Mouse (Mus musculus): ENCODE measurements around the gene Adcy2. TPM values are rescaled to one million over a fixed set of nuclear protein-coding genes. Genes with fewer than 3 reads are reported as not detected.

Gene Adcy2
- polyA plus RNA-seq, 2 experiments = 0.33 to 0.38 TPM

DNA sequence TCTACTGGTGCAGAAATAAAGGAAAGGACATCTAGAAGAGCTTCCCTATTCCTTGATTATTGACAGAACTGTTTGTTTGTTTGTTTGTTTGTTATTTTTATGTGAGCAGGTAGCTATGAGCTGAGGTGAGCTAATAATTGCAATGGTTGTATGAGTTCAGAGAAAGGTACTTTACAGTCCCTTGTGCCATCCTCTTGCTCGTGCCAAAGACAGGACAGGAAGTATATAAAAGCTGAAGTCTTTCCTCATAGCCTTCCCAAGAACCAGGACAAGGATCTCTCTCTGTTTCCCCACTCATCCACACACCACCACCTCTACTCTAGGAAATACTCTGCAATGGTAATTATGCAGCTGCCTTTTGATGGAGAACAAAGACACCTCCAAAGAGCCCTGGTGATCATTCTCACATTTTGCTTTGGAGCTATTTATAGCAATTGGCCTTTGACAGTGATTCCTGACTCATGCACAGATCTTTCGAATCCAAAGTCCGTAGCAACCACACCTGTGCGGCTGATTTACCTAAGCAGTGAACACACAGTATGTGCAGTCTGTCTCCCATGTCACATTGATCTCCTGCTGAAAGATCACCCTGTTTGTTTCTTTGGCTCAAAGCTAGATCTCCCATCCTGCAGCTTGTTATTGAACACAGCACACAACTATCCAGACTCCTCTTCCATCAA is 29.9 kb upstream of the Adcy2 start:
- H3K4me1 ChIP-seq (replicated peaks; ENCODE audit: control insufficient read depth in 2 of 2, insufficient read depth in 2 of 2, low read length in 1 of 2) = no peaks in the 10 kb centered on the region
- no peak overlapping the region for H3K4me2 ChIP-seq (ENCODE audit: low read depth)
- ATAC-seq (ENCODE audit: insufficient read depth) = no peak
- TF ChIP-seq EP300 (IDR thresholded peaks at IDR 0.05; ENCODE audit: low read depth) (no peak), CTCF (IDR thresholded peaks at IDR 0.05; ENCODE audit: low read depth) (no peak)
- DNase-seq (ENCODE audit: low read depth in 3 of 3, low spot score in 3 of 3) = peak in 1 of 3 experiments; percentile 4
- no peak overlapping the region for H3K9ac ChIP-seq (replicated peaks)
- no peaks in the 10 kb centered on the region for H3K27me3 ChIP-seq (ENCODE audit: control insufficient read depth, insufficient read depth, low read length)
- H3K36me3 ChIP-seq (replicated peaks; ENCODE audit: control insufficient read depth, insufficient read depth, low read depth) = no peaks in the 10 kb centered on the region
- H3K9me3 ChIP-seq (ENCODE audit: control insufficient read depth, low read length) = no peaks in the 10 kb centered on the region
- no peak overlapping the region for H3K27ac ChIP-seq
- H3K4me3 ChIP-seq (ENCODE audit: insufficient read depth in 1 of 2, low read depth in 2 of 2, low read length in 2 of 2) = no peak overlapping the region
- WGBS (ENCODE audit: insufficient replicate concordance) = 53% methylated on average over 4 of the region's 4 CpGs

DNA sequence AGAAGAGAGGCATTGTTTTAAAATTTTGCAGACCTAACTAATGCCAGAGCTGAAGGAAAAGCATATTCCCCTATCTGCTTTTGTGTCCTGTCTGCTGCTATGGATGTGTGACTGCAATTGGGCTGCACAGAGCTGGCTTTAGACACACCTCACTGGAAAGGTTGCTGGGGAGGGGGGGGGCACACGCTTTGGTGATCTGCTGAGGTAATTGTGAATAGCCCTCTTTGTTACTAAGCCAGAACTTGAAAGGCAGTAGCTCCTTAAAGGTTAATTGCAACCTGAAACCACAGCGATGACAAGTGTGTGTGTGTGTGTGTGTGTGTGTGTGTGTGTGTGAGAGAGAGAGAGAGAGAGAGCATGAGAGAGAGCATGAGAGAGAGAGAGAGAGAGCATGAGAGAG is 25.6 kb upstream of the Adcy2 start:
- Histone ChIP-seq H3K4me2 (ENCODE audit: low read depth) (no peak overlapping the region), H3K9ac (replicated peaks) (no peak overlapping the region), H3K36me3 (replicated peaks; ENCODE audit: control insufficient read depth, insufficient read depth, low read depth) (no peaks in the 10 kb centered on the region), H3K9me3 (ENCODE audit: control insufficient read depth, low read length) (no peaks in the 10 kb centered on the region), H3K27ac (no peak overlapping the region), H3K4me3 (ENCODE audit: insufficient read depth in 1 of 2, low read depth in 2 of 2, low read length in 2 of 2) (no peak overlapping the region), H3K4me1 (replicated peaks; ENCODE audit: control insufficient read depth in 2 of 2, insufficient read depth in 2 of 2, low read length in 1 of 2) (no peaks in the 10 kb centered on the region), H3K27me3 (ENCODE audit: control insufficient read depth, insufficient read depth, low read length) (no peaks in the 10 kb centered on the region)
- DNase-seq (ENCODE audit: low read depth in 3 of 3, low spot score in 3 of 3) (no peak), ATAC-seq (ENCODE audit: insufficient read depth) (no peak)
- 43% methylated on average over 2 of the region's 2 CpGs for WGBS (ENCODE audit: insufficient replicate concordance)
- no peak for TF ChIP-seq EP300 (IDR thresholded peaks at IDR 0.05; ENCODE audit: low read depth)
- no peak for TF ChIP-seq CTCF (IDR thresholded peaks at IDR 0.05; ENCODE audit: low read depth)

DNA sequence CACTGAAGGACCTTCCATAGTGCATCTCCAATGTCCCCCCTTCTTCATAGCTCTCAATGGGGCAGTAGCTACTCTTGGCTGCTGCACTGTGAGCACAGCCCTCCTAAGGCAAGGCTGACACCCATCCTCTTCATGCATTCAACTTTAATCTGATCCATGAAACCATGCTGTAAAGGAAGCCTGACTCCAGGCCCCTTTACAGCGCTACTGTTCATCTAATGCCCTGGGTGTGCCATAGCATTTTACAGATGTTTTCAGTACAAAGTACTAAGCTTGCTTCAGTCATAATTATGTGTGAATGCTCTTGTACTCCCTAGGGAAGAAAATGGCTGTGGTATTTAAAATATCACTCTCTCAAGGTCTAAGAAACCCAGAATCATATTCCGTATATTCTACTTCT is 23.9 kb upstream of the Adcy2 start:
- H3K9me3 ChIP-seq (ENCODE audit: control insufficient read depth, low read length) = no peaks in the 10 kb centered on the region
- no peaks in the 10 kb centered on the region for H3K36me3 ChIP-seq (replicated peaks; ENCODE audit: control insufficient read depth, insufficient read depth, low read depth)
- TF ChIP-seq EP300 (IDR thresholded peaks at IDR 0.05; ENCODE audit: low read depth) (no peak), CTCF (IDR thresholded peaks at IDR 0.05; ENCODE audit: low read depth) (no peak)
- ATAC-seq (ENCODE audit: insufficient read depth) = no peak
- no peaks in the 10 kb centered on the region for H3K27me3 ChIP-seq (ENCODE audit: control insufficient read depth, insufficient read depth, low read length)
- H3K4me1 ChIP-seq (replicated peaks; ENCODE audit: control insufficient read depth in 2 of 2, insufficient read depth in 2 of 2, low read length in 1 of 2) = no peaks in the 10 kb centered on the region
- no peak overlapping the region for H3K4me3 ChIP-seq (ENCODE audit: insufficient read depth in 1 of 2, low read depth in 2 of 2, low read length in 2 of 2)
- 75% methylated on average over 2 of the region's 2 CpGs for WGBS (ENCODE audit: insufficient replicate concordance)
- H3K4me2 ChIP-seq (ENCODE audit: low read depth) = no peak overlapping the region
- no peak overlapping the region for H3K9ac ChIP-seq (replicated peaks)
- DNase-seq (ENCODE audit: low read depth in 3 of 3, low spot score in 3 of 3) = no peak
- no peak overlapping the region for H3K27ac ChIP-seq

DNA sequence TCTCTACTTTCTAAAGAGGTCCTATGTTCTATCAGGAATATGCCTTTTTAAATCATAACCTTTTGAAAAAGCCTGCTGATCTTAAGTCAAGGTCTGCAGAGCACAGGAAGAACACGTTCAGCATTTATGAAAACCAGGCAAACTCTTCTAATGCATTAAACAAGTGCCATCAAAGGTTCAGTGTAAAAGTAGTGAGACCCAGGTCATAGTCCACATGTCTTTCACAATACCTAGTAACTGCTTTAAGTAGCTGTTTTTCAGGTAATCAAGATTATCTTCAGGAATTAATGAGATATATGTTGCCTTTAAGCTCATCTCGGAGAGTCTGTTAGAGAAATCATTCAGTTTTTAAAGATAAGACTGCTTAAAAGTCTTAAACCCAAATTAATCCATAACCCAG is 21.2 kb upstream of the Adcy2 start:
- TF ChIP-seq EP300 (IDR thresholded peaks at IDR 0.05; ENCODE audit: low read depth) = no peak
- TF ChIP-seq CTCF (IDR thresholded peaks at IDR 0.05; ENCODE audit: low read depth) = no peak
- no peak overlapping the region for H3K4me2 ChIP-seq (ENCODE audit: low read depth)
- no peaks in the 10 kb centered on the region for H3K9me3 ChIP-seq (ENCODE audit: control insufficient read depth, low read length)
- H3K4me1 ChIP-seq (replicated peaks; ENCODE audit: control insufficient read depth in 2 of 2, insufficient read depth in 2 of 2, low read length in 1 of 2) = no peaks in the 10 kb centered on the region
- no peak overlapping the region for H3K27ac ChIP-seq
- ATAC-seq (ENCODE audit: insufficient read depth) (no peak), DNase-seq (ENCODE audit: low read depth in 3 of 3, low spot score in 3 of 3) (no peak)
- no peaks in the 10 kb centered on the region for H3K36me3 ChIP-seq (replicated peaks; ENCODE audit: control insufficient read depth, insufficient read depth, low read depth)
- H3K27me3 ChIP-seq (ENCODE audit: control insufficient read depth, insufficient read depth, low read length) = no peaks in the 10 kb centered on the region
- WGBS (ENCODE audit: insufficient replicate concordance) = 33% methylated on average over 2 of the region's 2 CpGs
- no peak overlapping the region for H3K4me3 ChIP-seq (ENCODE audit: insufficient read depth in 1 of 2, low read depth in 2 of 2, low read length in 2 of 2)
- H3K9ac ChIP-seq (replicated peaks) = no peak overlapping the region

DNA sequence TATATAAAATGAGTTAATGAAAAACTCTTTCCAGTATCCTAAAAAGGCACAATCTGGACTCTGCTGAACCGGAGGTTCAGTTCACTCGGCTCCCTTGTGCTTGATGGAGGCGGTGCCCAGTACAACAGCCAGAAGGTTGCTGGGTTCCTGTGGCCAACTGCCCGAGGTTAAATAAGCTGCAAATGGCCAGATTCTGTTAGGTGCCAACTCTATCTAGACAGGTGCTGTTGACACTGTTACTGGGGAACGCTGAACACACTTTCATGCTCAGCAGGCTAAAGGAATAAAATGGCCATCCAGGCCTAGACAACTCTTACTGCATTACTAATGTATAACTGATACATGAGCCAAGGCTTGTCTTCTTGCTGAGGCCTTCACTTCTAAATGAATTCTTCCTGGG is 7.6 kb upstream of the Adcy2 start:
- no peaks in the 10 kb centered on the region for H3K9me3 ChIP-seq (ENCODE audit: control insufficient read depth, low read length)
- no peaks in the 10 kb centered on the region for H3K27me3 ChIP-seq (ENCODE audit: control insufficient read depth, insufficient read depth, low read length)
- no peak overlapping the region for H3K27ac ChIP-seq
- no peak for ATAC-seq (ENCODE audit: insufficient read depth)
- H3K4me1 ChIP-seq (replicated peaks; ENCODE audit: control insufficient read depth in 2 of 2, insufficient read depth in 2 of 2, low read length in 1 of 2) = no peaks in the 10 kb centered on the region
- no peaks in the 10 kb centered on the region for H3K36me3 ChIP-seq (replicated peaks; ENCODE audit: control insufficient read depth, insufficient read depth, low read depth)
- WGBS (ENCODE audit: insufficient replicate concordance) = 62% methylated on average over 5 of the region's 5 CpGs
- no peak for DNase-seq (ENCODE audit: low read depth in 3 of 3, low spot score in 3 of 3)
- H3K4me3 ChIP-seq (ENCODE audit: insufficient read depth in 1 of 2, low read depth in 2 of 2, low read length in 2 of 2) = no peak overlapping the region
- no peak overlapping the region for H3K9ac ChIP-seq (replicated peaks)
- H3K4me2 ChIP-seq (ENCODE audit: low read depth) = no peak overlapping the region
- no peak for TF ChIP-seq EP300 (IDR thresholded peaks at IDR 0.05; ENCODE audit: low read depth)
- TF ChIP-seq CTCF (IDR thresholded peaks at IDR 0.05; ENCODE audit: low read depth) = no peak

All from liver, embryonic 14.5 days (tissue).